Mouse (Mus musculus) forebrain, embryonic 15.5 days (tissue): ENCODE results near the gene Oca2. TPM values are rescaled to one million over a fixed set of nuclear protein-coding genes. Genes with fewer than 3 reads are reported as not detected.

Experiments used
- ATAC-seq: fragments of 200-750 bp; cut with Nextera tagmentation; replicated peaks from 2 replicates; pipeline ENCODE4 v1.8.0; 2017; ENCODE audit warnings: mild to moderate bottlenecking, moderate TSS enrichment, moderate library complexity
- H3K27ac ChIP-seq: fragments of 300-500 bp; sonication (generic); replicated peaks from 2 replicates; pipeline ENCODE4 v1.5.1; 2015; ENCODE audit warnings: mild to moderate bottlenecking, inconsistent platforms
- H3K27me3 ChIP-seq: fragments of 300-500 bp; sonication (generic); 2 replicates; pipeline ENCODE4 v1.6.1; 2015; ENCODE audit warnings: inconsistent platforms
- H3K36me3 ChIP-seq: fragments of 300-500 bp; sonication (generic); 2 replicates; pipeline ENCODE4 v1.6.1; 2015; ENCODE audit warnings: mild to moderate bottlenecking, inconsistent platforms
- H3K4me1 ChIP-seq: fragments of 300-500 bp; sonication (generic); 2 replicates; pipeline ENCODE4 v1.6.1; 2015; ENCODE audit warnings: inconsistent platforms
- H3K4me2 ChIP-seq: fragments of 300-500 bp; sonication (generic); replicated peaks from 2 replicates; pipeline ENCODE4 v1.6.1; 2015; ENCODE audit warnings: mild to moderate bottlenecking, inconsistent platforms
- H3K4me3 ChIP-seq: fragments of 300-500 bp; sonication (generic); 2 replicates; pipeline ENCODE4 v1.5.1; 2015; ENCODE audit warnings: mild to moderate bottlenecking, inconsistent platforms
- H3K9ac ChIP-seq: fragments of 300-500 bp; sonication (generic); replicated peaks from 2 replicates; pipeline ENCODE4 v1.6.1; 2015; ENCODE audit warnings: mild to moderate bottlenecking, inconsistent platforms
- H3K9me3 ChIP-seq: fragments of 300-500 bp; sonication (generic); 2 replicates; pipeline ENCODE4 v1.6.1; 2016; ENCODE audit warnings: inconsistent platforms
- WGBS: fragments of 180-500 bp; shearing (Covaris S2); methylation state at CpG from one replicate; pipeline ENCODE4 v1.1.7; 2015; ENCODE audit warnings: mixed read lengths; 5-methylcytosine and 5-hydroxymethylcytosine counted together
- polyA plus RNA-seq: library from polyadenylated mRNA; unstranded; fragments of >200 nt; fragmentation: Nextera tagmentation; extraction: Ambion mirVana; gene quantifications from 2 replicates; pipeline ENCODE4 v1.2.1, GENCODE M21; 2015

Oca2 gene
- 0.20 and 1.0 TPM in 2 replicates for polyA plus RNA-seq

DNA sequence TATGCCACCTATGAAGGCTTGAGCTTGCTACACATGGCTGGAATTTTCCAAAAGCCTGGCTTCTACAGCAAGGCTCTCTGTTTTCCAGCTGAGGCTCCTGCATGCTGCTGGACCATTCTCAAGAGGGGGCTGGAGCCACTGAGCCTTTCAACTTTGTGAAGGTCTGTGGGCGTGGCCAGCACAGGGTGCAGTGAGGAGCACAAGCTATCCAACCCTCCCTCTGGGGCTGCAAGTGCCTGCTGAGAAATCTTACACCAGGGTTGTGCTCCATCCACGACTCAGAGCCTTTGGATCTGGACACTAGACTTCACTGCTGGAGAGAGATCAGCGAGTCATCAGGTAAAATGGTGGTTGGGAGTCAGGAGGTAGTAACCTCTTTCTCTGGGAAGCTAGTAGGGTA lies at the start of gene Oca2:
Gene Oca2 (plus strand): TSS at position 218 of the 400 bp plus-strand sequence.
- Histone ChIP-seq H3K4me2 (no peak within 1 kb of the TSS), H3K9me3 (no peaks in the 10 kb centered on the region), H3K27me3 (no peaks in the 10 kb centered on the region), H3K36me3 (no peaks in the 10 kb centered on the region), H3K4me1 (no peaks in the 10 kb centered on the region), H3K27ac (no peak within 1 kb of the TSS), H3K4me3 (no peak within 1 kb of the TSS), H3K9ac (no peak within 1 kb of the TSS)
- 50% methylated on average over 3 of the region's 3 CpGs for WGBS
- no peak for ATAC-seq

DNA sequence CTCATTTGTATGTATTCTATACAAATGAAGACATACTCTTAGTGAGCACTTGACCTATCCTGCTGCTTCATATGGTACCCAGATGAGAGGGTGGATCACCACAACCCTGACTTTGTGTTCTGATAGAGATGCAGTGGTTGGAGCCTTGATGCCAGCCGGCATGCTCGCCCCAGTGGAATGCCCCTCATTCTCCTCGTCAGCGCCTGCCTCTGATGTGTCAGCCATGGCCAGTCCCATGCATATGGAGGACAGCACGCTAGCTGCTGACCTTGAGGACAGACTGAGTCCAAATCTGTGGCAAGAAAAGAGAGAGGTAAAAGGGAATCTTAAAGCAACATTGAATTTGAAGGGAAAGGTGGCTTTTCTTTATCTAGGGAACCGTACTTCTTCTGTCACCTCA lies 48.5 kb upstream of the Oca2 start:
- no peaks in the 10 kb centered on the region for H3K9me3 ChIP-seq
- no peak overlapping the region for H3K4me2 ChIP-seq
- no peaks in the 10 kb centered on the region for H3K4me1 ChIP-seq
- ATAC-seq, result no peak
- H3K9ac ChIP-seq, result no peak overlapping the region
- no peak overlapping the region for H3K27ac ChIP-seq
- peaks cover 59% of the 10 kb centered on the region for H3K36me3 ChIP-seq
- H3K4me3 ChIP-seq, result no peak overlapping the region
- WGBS, result 96% methylated on average over 6 of the region's 6 CpGs
- H3K27me3 ChIP-seq, result no peaks in the 10 kb centered on the region

DNA sequence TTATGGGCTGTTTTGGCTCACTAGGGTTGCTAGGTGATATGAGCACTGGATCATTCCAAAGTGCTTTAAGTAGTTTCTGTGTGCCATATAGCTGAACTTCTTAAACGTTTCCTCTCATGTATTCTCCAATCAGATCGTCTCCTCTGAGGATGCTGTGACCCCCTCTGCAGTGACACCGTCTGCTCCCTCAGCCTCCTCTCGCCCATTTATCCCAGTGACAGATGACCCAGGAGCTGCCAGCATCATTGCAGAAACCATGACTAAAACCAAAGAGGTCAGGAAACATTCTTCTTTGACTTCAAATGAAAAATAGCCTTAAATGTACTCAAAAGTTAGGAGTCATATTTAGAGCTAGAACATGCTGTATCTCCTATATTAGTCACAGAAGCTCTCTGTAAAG lies 47.9 kb upstream of the Oca2 start:
- Histone ChIP-seq H3K27ac (no peak overlapping the region), H3K4me1 (no peaks in the 10 kb centered on the region), H3K27me3 (no peaks in the 10 kb centered on the region), H3K36me3 (peaks cover 61% of the 10 kb centered on the region), H3K9ac (no peak overlapping the region), H3K9me3 (no peaks in the 10 kb centered on the region), H3K4me3 (no peak overlapping the region), H3K4me2 (no peak overlapping the region)
- 80% methylated on average over 4 of the region's 4 CpGs for WGBS
- ATAC-seq, result no peak

DNA sequence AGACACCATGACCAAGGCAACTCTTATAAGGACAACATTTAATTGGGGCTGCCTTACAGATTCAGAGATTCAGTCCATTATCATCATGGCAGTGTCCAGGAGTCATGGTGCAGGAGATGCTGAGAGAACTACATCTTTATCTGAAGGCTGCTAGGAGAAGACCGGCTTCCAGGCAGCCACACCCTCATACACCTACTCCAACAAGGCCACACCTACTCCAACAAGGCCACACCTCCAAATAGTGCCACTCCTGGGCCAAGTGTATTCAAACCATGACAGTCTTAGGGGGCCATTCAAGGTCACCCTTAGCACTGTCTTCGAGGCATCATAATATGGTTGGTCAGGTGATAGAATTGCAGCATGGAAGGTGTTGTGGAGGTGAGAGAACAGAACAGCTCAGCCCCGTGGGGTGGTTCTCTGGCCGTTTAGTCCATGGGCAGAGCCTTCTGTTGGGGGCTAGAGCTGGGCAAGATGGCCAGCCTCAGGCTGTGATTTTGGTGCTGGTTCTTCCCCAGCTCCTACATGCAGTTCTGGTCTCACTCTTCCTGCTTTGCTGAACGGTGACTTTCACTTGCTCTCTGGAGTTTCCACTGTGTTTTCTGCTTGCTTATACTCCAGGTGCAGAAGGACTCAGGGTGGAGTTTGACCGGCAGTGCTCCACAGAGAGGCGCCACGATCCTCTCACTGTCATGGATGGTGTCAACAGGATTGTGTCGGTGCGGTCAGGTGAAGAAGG lies 37.9 kb upstream of the Oca2 start:
- WGBS, result 97% methylated on average over 10 of the region's 10 CpGs
- Histone ChIP-seq H3K27me3 (no peaks in the 10 kb centered on the region), H3K4me1 (no peaks in the 10 kb centered on the region), H3K4me2 (no peak overlapping the region), H3K9ac (no peak overlapping the region), H3K36me3 (peaks cover 72% of the 10 kb centered on the region), H3K27ac (no peak overlapping the region), H3K4me3 (no peak overlapping the region), H3K9me3 (no peaks in the 10 kb centered on the region)
- ATAC-seq, result no peak

DNA sequence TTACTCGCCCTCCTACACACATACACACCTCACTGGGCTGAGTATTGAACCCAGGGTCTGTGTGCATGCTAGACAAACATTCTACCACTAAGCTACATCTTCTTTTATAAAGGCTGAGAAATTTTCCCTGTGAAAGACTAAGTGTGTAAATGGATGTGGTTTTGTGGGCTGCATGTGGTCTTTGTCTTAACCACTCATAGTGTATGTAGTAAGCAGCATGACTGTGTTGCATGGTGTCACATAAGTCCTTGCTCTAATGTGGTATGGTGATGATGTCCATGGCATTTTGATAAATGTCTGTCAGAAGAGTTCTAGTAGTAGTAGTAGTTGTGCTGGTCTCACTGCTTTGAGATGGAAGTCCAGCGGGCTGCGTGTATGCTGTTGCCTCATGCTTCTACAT lies 36.7 kb upstream of the Oca2 start:
- Histone ChIP-seq H3K4me3 (no peak overlapping the region), H3K36me3 (peaks cover 72% of the 10 kb centered on the region), H3K9me3 (no peaks in the 10 kb centered on the region), H3K4me2 (no peak overlapping the region), H3K9ac (no peak overlapping the region), H3K4me1 (no peaks in the 10 kb centered on the region), H3K27ac (no peak overlapping the region), H3K27me3 (no peaks in the 10 kb centered on the region)
- WGBS, result 93% methylated on average over 3 of the region's 3 CpGs
- ATAC-seq, result no peak

DNA sequence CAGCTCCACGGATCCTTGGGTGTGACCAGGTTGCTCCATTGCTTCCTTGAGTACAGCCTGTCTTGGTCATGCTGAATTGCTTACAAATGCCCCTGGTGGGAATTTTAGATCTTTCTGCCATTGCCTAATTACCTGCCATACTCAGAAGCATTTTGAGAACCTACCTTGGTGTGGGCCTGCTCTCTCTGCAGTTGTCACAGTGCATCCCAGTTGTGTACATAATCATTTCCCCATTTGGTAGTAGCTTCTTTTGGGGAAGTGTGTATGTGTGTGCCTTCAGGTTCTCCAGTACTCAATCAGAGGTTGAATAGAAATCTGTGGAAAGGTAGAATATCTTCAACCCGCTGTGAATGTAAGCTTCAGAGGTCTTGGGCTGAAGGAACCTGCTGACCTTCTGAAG lies 36.3 kb upstream of the Oca2 start:
- H3K36me3 ChIP-seq, result peaks cover 70% of the 10 kb centered on the region

DNA sequence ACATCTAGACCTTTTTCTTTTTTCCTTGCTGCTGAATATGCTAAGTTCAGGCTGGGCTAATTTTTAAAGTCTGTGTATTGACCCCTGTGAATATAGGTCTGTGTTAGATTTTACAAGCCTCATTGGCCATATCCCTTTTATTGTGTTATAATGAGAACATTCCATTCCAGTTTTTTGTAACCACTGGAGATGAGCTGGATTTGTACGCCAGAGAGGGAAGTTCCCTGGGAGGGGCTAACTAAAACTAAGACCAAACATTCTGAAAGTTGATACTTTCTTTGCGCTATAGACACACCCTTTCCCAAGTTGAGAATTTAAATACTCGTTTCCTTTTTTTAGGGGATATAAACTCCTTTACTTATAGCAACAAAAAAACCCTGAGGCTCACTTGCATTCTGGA lies 34.7 kb upstream of the Oca2 start:
- H3K27ac ChIP-seq, result no peak overlapping the region
- WGBS, result 47% methylated on average over 3 of the region's 3 CpGs
- ATAC-seq, result no peak
- H3K27me3 ChIP-seq, result no peaks in the 10 kb centered on the region
- H3K4me1 ChIP-seq, result no peaks in the 10 kb centered on the region
- H3K36me3 ChIP-seq, result peaks cover 80% of the 10 kb centered on the region
- H3K9ac ChIP-seq, result no peak overlapping the region
- H3K4me3 ChIP-seq, result no peak overlapping the region
- H3K4me2 ChIP-seq, result no peak overlapping the region
- H3K9me3 ChIP-seq, result no peaks in the 10 kb centered on the region

More for the DNA sequence above, 36.3 kb upstream of the Oca2 start:
- Histone ChIP-seq H3K27me3 (no peaks in the 10 kb centered on the region), H3K4me2 (no peak overlapping the region), H3K4me1 (no peaks in the 10 kb centered on the region), H3K27ac (no peak overlapping the region), H3K9me3 (no peaks in the 10 kb centered on the region), H3K9ac (no peak overlapping the region), H3K4me3 (no peak overlapping the region)
- ATAC-seq, result no peak
- WGBS, result 91% methylated on average over 2 of the region's 2 CpGs

DNA sequence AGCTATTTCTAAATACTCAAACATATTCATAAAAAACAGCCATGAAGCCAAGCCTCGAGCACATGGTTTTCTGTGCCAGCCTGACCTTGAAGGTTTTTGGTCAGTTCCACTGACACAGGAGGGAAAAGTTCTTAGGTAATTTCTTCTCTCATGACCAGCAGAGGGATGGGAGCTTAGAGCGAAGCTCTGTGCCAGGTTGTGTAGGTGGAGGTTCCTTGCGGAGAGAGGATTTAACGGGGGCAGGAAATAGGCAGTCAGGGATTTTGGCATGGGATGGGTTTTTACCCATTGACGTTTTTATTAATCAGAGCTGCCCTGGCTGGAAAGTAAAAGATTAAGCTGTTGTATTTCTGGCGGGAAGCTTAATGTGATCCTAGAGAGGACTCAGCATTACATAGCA lies 18.7 kb upstream of the Oca2 start:
- Histone ChIP-seq H3K27me3 (no peaks in the 10 kb centered on the region), H3K36me3 (peaks cover 84% of the 10 kb centered on the region), H3K4me2 (no peak overlapping the region), H3K4me1 (no peaks in the 10 kb centered on the region), H3K9ac (no peak overlapping the region), H3K9me3 (no peaks in the 10 kb centered on the region), H3K27ac (no peak overlapping the region), H3K4me3 (no peak overlapping the region)
- 88% methylated on average over 6 of the region's 6 CpGs for WGBS
- ATAC-seq, result no peak

DNA sequence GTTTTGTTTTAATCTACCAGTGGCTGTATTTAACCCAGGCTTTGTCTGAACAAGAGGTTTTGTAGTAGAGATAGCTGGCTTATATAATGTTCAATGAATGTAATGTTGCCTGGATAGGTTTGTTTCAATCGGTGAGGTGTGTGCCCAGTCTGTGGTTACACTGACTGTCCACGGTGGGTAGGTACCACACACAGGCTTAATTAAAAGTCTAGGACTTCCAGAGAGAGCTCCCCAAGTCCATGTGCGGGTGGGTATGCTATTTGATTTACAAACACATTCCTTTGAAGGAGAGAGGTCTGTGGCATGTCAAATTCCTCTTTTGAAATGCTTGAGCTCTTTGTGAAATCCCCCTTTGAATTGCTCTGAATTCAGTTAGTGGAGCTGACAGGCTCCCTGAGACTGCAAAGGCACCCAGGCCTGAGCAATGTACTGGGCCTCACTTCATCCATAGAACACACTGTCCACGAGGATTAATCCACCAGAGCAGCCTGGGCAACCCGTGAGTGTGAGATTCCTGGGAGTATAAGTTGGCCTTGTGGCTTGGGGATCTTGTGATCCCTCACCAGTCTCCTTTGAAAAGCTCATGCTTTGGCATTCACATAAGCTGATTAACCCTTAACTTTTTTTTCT lies 3.7 kb upstream of the Oca2 start:
- no peak overlapping the region for H3K4me2 ChIP-seq
- ATAC-seq, result peak; percentile 32; the same call in 1 of the 2 replicates
- H3K36me3 ChIP-seq, result peaks cover 21% of the 10 kb centered on the region
- H3K9ac ChIP-seq, result no peak overlapping the region
- WGBS, result 20% methylated on average over 5 of the region's 5 CpGs
- no peaks in the 10 kb centered on the region for H3K27me3 ChIP-seq
- H3K4me1 ChIP-seq, result no peaks in the 10 kb centered on the region
- H3K9me3 ChIP-seq, result no peaks in the 10 kb centered on the region
- no peak overlapping the region for H3K27ac ChIP-seq
- H3K4me3 ChIP-seq, result no peak overlapping the region

DNA sequence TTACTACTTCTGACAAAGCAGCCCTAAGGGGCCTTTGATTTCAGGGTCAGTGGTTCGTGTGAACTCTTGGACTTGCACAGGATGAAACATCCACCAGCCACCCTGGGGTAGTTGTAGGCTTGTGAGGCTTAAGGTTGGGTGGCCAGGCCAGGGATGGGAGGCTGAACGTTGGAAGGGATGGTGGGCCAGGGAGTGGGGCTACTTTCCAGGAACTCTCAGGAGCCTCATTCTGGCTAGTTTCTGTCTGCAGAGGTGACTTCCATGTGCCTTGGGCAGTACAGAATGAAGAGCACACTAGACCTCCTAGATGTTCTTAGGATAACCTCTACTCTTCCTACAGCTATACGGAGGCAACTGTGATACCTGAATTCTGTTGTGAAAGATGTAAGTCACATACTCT lies 2.9 kb upstream of the Oca2 start:
- H3K9me3 ChIP-seq, result no peaks in the 10 kb centered on the region
- H3K4me2 ChIP-seq, result no peak overlapping the region
- WGBS, result 70% methylated on average over 3 of the region's 3 CpGs
- H3K9ac ChIP-seq, result no peak overlapping the region
- no peak overlapping the region for H3K4me3 ChIP-seq
- no peaks in the 10 kb centered on the region for H3K27me3 ChIP-seq
- H3K27ac ChIP-seq, result no peak overlapping the region
- ATAC-seq, result no peak
- no peaks in the 10 kb centered on the region for H3K4me1 ChIP-seq
- peaks cover 15% of the 10 kb centered on the region; the same call in 1 of the 2 replicates for H3K36me3 ChIP-seq

DNA sequence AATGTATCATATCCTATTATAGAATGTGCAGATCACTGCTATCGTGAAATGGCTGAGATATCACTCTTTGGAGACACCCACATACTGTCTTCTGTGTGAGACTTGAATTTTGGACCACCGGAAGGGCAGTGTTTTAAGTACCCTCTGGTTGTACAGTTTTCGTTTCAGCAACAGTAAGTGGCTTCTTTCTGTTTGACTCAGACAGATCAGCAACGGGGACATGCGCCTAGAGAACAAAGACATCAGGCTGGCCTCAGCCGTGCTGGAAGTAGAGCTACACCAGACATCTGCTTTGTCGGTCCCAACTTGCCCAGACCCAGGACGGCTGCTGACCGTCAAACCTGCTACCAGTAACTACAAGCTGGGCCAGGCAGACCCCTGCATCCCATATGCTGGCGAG lies 15.0 kb downstream of the Oca2 start:
- no peaks in the 10 kb centered on the region for H3K9me3 ChIP-seq
- no peak overlapping the region for H3K9ac ChIP-seq
- H3K27ac ChIP-seq, result no peak overlapping the region
- no peaks in the 10 kb centered on the region for H3K36me3 ChIP-seq
- H3K4me1 ChIP-seq, result no peaks in the 10 kb centered on the region
- no peak overlapping the region for H3K4me3 ChIP-seq
- no peak overlapping the region for H3K4me2 ChIP-seq
- no peaks in the 10 kb centered on the region for H3K27me3 ChIP-seq
- WGBS, result 89% methylated on average over 10 of the region's 10 CpGs
- ATAC-seq, result no peak

DNA sequence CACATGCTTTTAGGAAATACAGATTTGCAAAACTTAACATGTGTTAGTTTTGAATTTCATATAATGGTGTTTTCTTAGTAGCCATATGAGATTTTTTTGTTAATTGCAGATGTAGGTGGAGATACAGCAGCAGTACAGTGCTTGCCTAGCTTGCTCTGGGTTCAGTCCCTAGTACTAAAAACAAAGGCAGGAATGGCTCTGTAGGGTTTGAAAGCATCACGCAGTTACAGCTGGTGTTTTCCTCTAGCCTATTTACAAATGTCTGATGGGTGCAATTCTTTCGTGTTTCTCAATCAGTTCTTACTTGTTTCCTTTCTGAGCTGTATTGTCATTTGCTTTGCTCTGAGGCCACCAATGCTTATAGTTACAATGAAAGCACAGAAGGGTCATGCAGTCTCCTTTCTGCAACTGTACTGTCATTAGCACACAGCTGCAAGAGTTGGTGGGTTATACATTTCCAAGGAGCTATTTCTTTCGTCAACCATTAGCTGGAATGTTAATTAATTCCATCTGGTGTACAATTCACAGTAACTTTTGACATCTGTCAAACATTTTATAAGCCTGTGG lies 18.4 kb downstream of the Oca2 start:
- peak; percentile 89 for ATAC-seq
- no peaks in the 10 kb centered on the region for H3K27me3 ChIP-seq
- H3K4me3 ChIP-seq, result no peak overlapping the region
- no peaks in the 10 kb centered on the region for H3K36me3 ChIP-seq
- H3K4me2 ChIP-seq, result no peak overlapping the region
- no peak overlapping the region for H3K9ac ChIP-seq
- H3K9me3 ChIP-seq, result no peaks in the 10 kb centered on the region
- WGBS, result 49% methylated on average over 3 of the region's 3 CpGs
- peak overlapping the region; percentile 49; the same call in 1 of the 2 replicates for H3K27ac ChIP-seq
- no peaks in the 10 kb centered on the region for H3K4me1 ChIP-seq
